Comparison of ENCODE assay signal across 9 mouse cellular contexts in genomic region chr6:52221993-52222685, GRCm38 (mm10). TPM values are rescaled to one million over a fixed set of nuclear protein-coding genes. Genes with fewer than 3 reads are reported as not detected.
DNase-seq lines count a peak whose midpoint lies in the region; ATAC-seq and TF ChIP-seq lines count a peak whose summit lies in the region.
"Had no signal": no experiment of that assay in that cellular context is flagged by ENCODE, and none has a peak within 500 bp of the region (broad histone marks: within the 10 kb centered on the region; RNA-seq: fewer than 3 reads in every experiment).

No protein-coding gene starts in this region.

- 37% methylated on average over 21 of the region's 21 CpGs for WGBS in lung, postnatal 0 days
- 44% methylated on average over 21 of the region's 21 CpGs for WGBS in lung, adult 2 months
- 6% methylated on average over 21 of the region's 21 CpGs for WGBS in forebrain, embryonic 10.5 days
- 2% methylated on average over 21 of the region's 21 CpGs for WGBS in limb, embryonic 10.5 days
- 21% methylated on average over 21 of the region's 21 CpGs for WGBS in small intestine, adult 2 months

- TF ChIP-seq POLR2A in lung, adult 2 months (IDR thresholded peaks at IDR 0.05; ENCODE audit: borderline replicate concordance, extremely low read depth, low read depth, low read length): no peak
- no peak for TF ChIP-seq POLR2A in small intestine, adult 2 months (IDR thresholded peaks at IDR 0.05; ENCODE audit: low read depth, low read length)

- no peak for DNase-seq in lung, postnatal 0 days (ENCODE audit: low spot score)
- DNase-seq in lung, adult 2 months: no peak
- DNase-seq in forebrain, embryonic 10.5 days (ENCODE audit: extremely low spot score, low spot score): no peak
- DNase-seq in limb, embryonic 10.5 days (ENCODE audit: low spot score): peak; percentile 87
- DNase-seq in Muller cell, postnatal 12 days (ENCODE audit: inconsistent ontology term): no peak
- DNase-seq in T-cell, adult 2 months (ENCODE audit: low spot score): no peak
- no peak for DNase-seq in right cerebral cortex, postnatal 14 days

- TF ChIP-seq CTCF in lung, postnatal 0 days (IDR thresholded peaks at IDR 0.05): no peak
- TF ChIP-seq CTCF in lung, adult 2 months (IDR thresholded peaks at IDR 0.05; ENCODE audit: insufficient read depth, low read length): no peak
- no peak for TF ChIP-seq CTCF in small intestine, adult 2 months (IDR thresholded peaks at IDR 0.05; ENCODE audit: extremely low read depth, insufficient read length, insufficient replicate concordance, low read depth, low read length)

- H3K9ac ChIP-seq in lung, postnatal 0 days (replicated peaks; ENCODE audit: low read depth): no peak overlapping the region

- peaks cover 5% of the 10 kb centered on the region; the same call in 1 of the 2 replicates for H3K4me1 ChIP-seq in lung, postnatal 0 days (ENCODE audit: insufficient read depth, low read depth, low read length)
- H3K4me1 ChIP-seq in lung, adult 2 months (ENCODE audit: control insufficient read depth, insufficient read depth, low read length): peaks cover 3% of the 10 kb centered on the region; the same call in 1 of the 2 replicates
- peaks cover 23% of the 10 kb centered on the region for H3K4me1 ChIP-seq in forebrain, embryonic 10.5 days
- H3K4me1 ChIP-seq in limb, embryonic 10.5 days: peaks cover 57% of the 10 kb centered on the region
- H3K4me1 ChIP-seq in small intestine, adult 2 months (ENCODE audit: control insufficient read depth, insufficient read depth, insufficient read length, low read length): peaks cover 11% of the 10 kb centered on the region

- no peak for TF ChIP-seq EP300 in lung, postnatal 0 days (IDR thresholded peaks at IDR 0.05)

- peak overlapping the region; percentile 85 for H3K4me2 ChIP-seq in lung, postnatal 0 days (replicated peaks; ENCODE audit: low read depth, low read length)

- 0 out of 2 replicates have a peak, but pooled peaks have one; percentile 6 for ATAC-seq in lung, postnatal 0 days

- H3K27me3 ChIP-seq in lung, postnatal 0 days (replicated peaks; ENCODE audit: insufficient read depth, low read length): peaks cover 91% of the 10 kb centered on the region
- H3K27me3 ChIP-seq in forebrain, embryonic 10.5 days (ENCODE audit: poor library complexity, severe bottlenecking): peaks cover 100% of the 10 kb centered on the region
- H3K27me3 ChIP-seq in limb, embryonic 10.5 days (ENCODE audit: low read depth, poor library complexity, severe bottlenecking): peaks cover 36% of the 10 kb centered on the region; the same call in 1 of the 2 replicates
- peaks cover 87% of the 10 kb centered on the region for H3K27me3 ChIP-seq in small intestine, adult 2 months (ENCODE audit: control insufficient read depth, insufficient read depth, low read length)

- H3K27ac ChIP-seq in lung, postnatal 0 days (ENCODE audit: low read length): no peak overlapping the region
- no peak overlapping the region for H3K27ac ChIP-seq in forebrain, embryonic 10.5 days
- H3K27ac ChIP-seq in limb, embryonic 10.5 days: peak overlapping the region; percentile 99
- no peak overlapping the region for H3K27ac ChIP-seq in small intestine, adult 2 months (ENCODE audit: insufficient read depth, low read depth, low read length)

- no peaks in the 10 kb centered on the region for H3K36me3 ChIP-seq in lung, postnatal 0 days (ENCODE audit: insufficient read depth, low read length)
- H3K36me3 ChIP-seq in forebrain, embryonic 10.5 days (replicated peaks): no peaks in the 10 kb centered on the region
- H3K36me3 ChIP-seq in limb, embryonic 10.5 days: peaks cover 30% of the 10 kb centered on the region
- H3K36me3 ChIP-seq in small intestine, adult 2 months (ENCODE audit: control insufficient read depth, insufficient read depth, low read length): no peaks in the 10 kb centered on the region

- H3K9me3 ChIP-seq in lung, postnatal 0 days (ENCODE audit: low read length): no peaks in the 10 kb centered on the region
- H3K9me3 ChIP-seq in forebrain, embryonic 10.5 days: no peaks in the 10 kb centered on the region
- H3K9me3 ChIP-seq in limb, embryonic 10.5 days (replicated peaks): no peaks in the 10 kb centered on the region

- H3K4me3 ChIP-seq in lung, postnatal 0 days (ENCODE audit: low read depth, low read length): peak overlapping the region; percentile 52; the same call in 1 of the 2 replicates
- no peak overlapping the region for H3K4me3 ChIP-seq in lung, adult 2 months (replicated peaks; ENCODE audit: extremely low read depth, low read depth, low read length)
- peak overlapping the region; percentile 53 for H3K4me3 ChIP-seq in forebrain, embryonic 10.5 days
- H3K4me3 ChIP-seq in limb, embryonic 10.5 days: peak overlapping the region; percentile 90
- peak overlapping the region; percentile 69 for H3K4me3 ChIP-seq in small intestine, adult 2 months (ENCODE audit: low read depth, low read length)

RNA-seq across cellular contexts. Expression of gene Hoxa7, which starts 0.5 kb away (rescaled TPM):
- 7.5 and 8.7 TPM in 2 replicates for polyA plus RNA-seq in lung, postnatal 0 days (2015; fragmentation: Nextera tagmentation; extraction: Ambion mirVana)
- 6.6 and 8.3 TPM in 2 replicates for polyA plus RNA-seq in lung, adult 2 months (2012; rRNA removed)
- not detected in 2 replicates for polyA plus RNA-seq in forebrain, embryonic 10.5 days (2016; fragmentation: Nextera tagmentation; extraction: Ambion mirVana)
- polyA plus RNA-seq in limb, embryonic 10.5 days (2016; fragmentation: Nextera tagmentation; extraction: Ambion mirVana): 24.7 and 24.8 TPM in 2 replicates
- polyA plus RNA-seq in small intestine, adult 2 months (2012; rRNA removed): 0.04 and 2.5 TPM in 2 replicates
- polyA plus RNA-seq: cortical plate, adult 2 months had no signal

RNA-seq across cellular contexts. Expression of gene Hoxa9, which starts 8.8 kb away (rescaled TPM):
- 0.06 and 0.07 TPM in 2 replicates for polyA plus RNA-seq in lung, postnatal 0 days (2015; fragmentation: Nextera tagmentation; extraction: Ambion mirVana)
- 0.23 TPM in 1 of 2 replicates, not detected in the other for polyA plus RNA-seq in lung, adult 2 months (2012; rRNA removed)
- not detected in 2 replicates for polyA plus RNA-seq in forebrain, embryonic 10.5 days (2016; fragmentation: Nextera tagmentation; extraction: Ambion mirVana)
- polyA plus RNA-seq in limb, embryonic 10.5 days (2016; fragmentation: Nextera tagmentation; extraction: Ambion mirVana): 95.7 and 123 TPM in 2 replicates
- not detected in 2 replicates for polyA plus RNA-seq in small intestine, adult 2 months (2012; rRNA removed)
- polyA plus RNA-seq: cortical plate, adult 2 months had no signal

RNA-seq across cellular contexts. Expression of gene Gm28308, which starts 9.0 kb away (rescaled TPM):
- polyA plus RNA-seq in lung, postnatal 0 days (2015; fragmentation: Nextera tagmentation; extraction: Ambion mirVana): not detected in 2 replicates
- polyA plus RNA-seq in lung, adult 2 months (2012; rRNA removed): 0.37 and 0.39 TPM in 2 replicates
- not detected in 2 replicates for polyA plus RNA-seq in forebrain, embryonic 10.5 days (2016; fragmentation: Nextera tagmentation; extraction: Ambion mirVana)
- polyA plus RNA-seq in limb, embryonic 10.5 days (2016; fragmentation: Nextera tagmentation; extraction: Ambion mirVana): 0.79 and 1.2 TPM in 2 replicates
- polyA plus RNA-seq in small intestine, adult 2 months (2012; rRNA removed): 0.58 TPM in 1 of 2 replicates, not detected in the other
- polyA plus RNA-seq: cortical plate, adult 2 months had no signal

RNA-seq across cellular contexts. Expression of gene Hoxa3, which starts 9.0 kb away (rescaled TPM):
- polyA plus RNA-seq in lung, postnatal 0 days (2015; fragmentation: Nextera tagmentation; extraction: Ambion mirVana): 4.3 and 4.8 TPM in 2 replicates
- polyA plus RNA-seq in lung, adult 2 months (2012; rRNA removed): 12.8 and 13.4 TPM in 2 replicates
- not detected in 2 replicates for polyA plus RNA-seq in forebrain, embryonic 10.5 days (2016; fragmentation: Nextera tagmentation; extraction: Ambion mirVana)
- polyA plus RNA-seq in limb, embryonic 10.5 days (2016; fragmentation: Nextera tagmentation; extraction: Ambion mirVana): 7.0 and 7.9 TPM in 2 replicates
- 3.5 and 5.0 TPM in 2 replicates for polyA plus RNA-seq in small intestine, adult 2 months (2012; rRNA removed)
- polyA plus RNA-seq: cortical plate, adult 2 months had no signal

RNA-seq across cellular contexts. Expression of gene Hoxa6, which starts 13.6 kb away (rescaled TPM):
- polyA plus RNA-seq in lung, postnatal 0 days (2015; fragmentation: Nextera tagmentation; extraction: Ambion mirVana): 0.95 and 1.1 TPM in 2 replicates
- 1.7 and 2.3 TPM in 2 replicates for polyA plus RNA-seq in lung, adult 2 months (2012; rRNA removed)
- polyA plus RNA-seq in forebrain, embryonic 10.5 days (2016; fragmentation: Nextera tagmentation; extraction: Ambion mirVana): not detected in 2 replicates
- polyA plus RNA-seq in limb, embryonic 10.5 days (2016; fragmentation: Nextera tagmentation; extraction: Ambion mirVana): 3.5 and 4.1 TPM in 2 replicates
- polyA plus RNA-seq in small intestine, adult 2 months (2012; rRNA removed): 0.15 and 0.52 TPM in 2 replicates
- polyA plus RNA-seq: cortical plate, adult 2 months had no signal

Comparison
In these comparisons a context has a peak if more than half of its experiments do, and no peak if none do; other contexts are left out.
1. RNA of gene Hoxa9, which starts 8.8 kb away (polyA plus RNA-seq): 95.7 to 123 TPM in limb, embryonic 10.5 days; not detected in forebrain, embryonic 10.5 days, 0.06 to 0.07 TPM in lung, postnatal 0 days, not detected in small intestine, adult 2 months and 0.23 TPM in lung, adult 2 months; every median in the first group is over 10 times any median in the second.